Comparison of ENCODE assay signal across 25 mouse cellular contexts in the genomic region with DNA sequence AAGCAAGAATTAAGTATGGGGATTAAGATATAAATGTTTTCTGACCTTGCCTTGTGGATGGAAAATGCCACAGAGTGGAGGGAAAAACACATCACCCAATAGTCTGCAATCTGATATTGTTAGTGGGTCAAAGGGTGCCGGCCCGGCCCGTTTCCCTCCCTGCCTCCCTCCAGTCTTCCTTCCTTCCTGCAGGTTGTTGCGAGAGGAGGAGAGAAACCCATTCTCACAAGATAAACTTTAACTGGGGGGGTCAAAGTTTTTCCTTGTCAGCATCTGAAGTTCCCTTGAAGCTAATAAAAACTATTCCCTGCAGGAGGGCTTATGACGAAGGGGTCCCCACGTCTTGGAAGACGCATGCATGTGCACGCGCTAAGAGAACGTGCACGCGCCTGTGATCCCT. TPM values are rescaled to one million over a fixed set of nuclear protein-coding genes. Genes with fewer than 3 reads are reported as not detected.
DNase-seq lines count a peak whose midpoint lies in the region; ATAC-seq lines count a peak whose summit lies in the region.
"Had no signal": no experiment of that assay in that cellular context is flagged by ENCODE, and none has a peak within 500 bp of the region (broad histone marks: within the 10 kb centered on the region; RNA-seq: fewer than 3 reads in every experiment).

No protein-coding gene starts in this region.

- H3K4me2 ChIP-seq in heart, embryonic 14.5 days (ENCODE audit: low read length), result no peak overlapping the region
- no peak overlapping the region for H3K4me2 ChIP-seq in lung, embryonic 15.5 days
- no peak overlapping the region for H3K4me2 ChIP-seq in hindbrain, embryonic 13.5 days
- H3K4me2 ChIP-seq: embryonic facial prominence, embryonic 13.5 days; forebrain, embryonic 15.5 days; hindbrain, embryonic 12.5 days; limb, embryonic 13.5 days; liver, embryonic 11.5 days; midbrain, embryonic 12.5 days; neural tube, embryonic 13.5 days had no signal

- H3K9me3 ChIP-seq in heart, embryonic 14.5 days (ENCODE audit: control insufficient read depth, low read length), result no peaks in the 10 kb centered on the region
- H3K9me3 ChIP-seq in lung, embryonic 15.5 days, result no peaks in the 10 kb centered on the region
- no peaks in the 10 kb centered on the region for H3K9me3 ChIP-seq in hindbrain, embryonic 13.5 days
- H3K9me3 ChIP-seq: embryonic facial prominence, embryonic 13.5 days; forebrain, embryonic 10.5 days; forebrain, embryonic 15.5 days; hindbrain, embryonic 12.5 days; limb, embryonic 13.5 days; megakaryocyte, embryonic 14.5 days; midbrain, embryonic 12.5 days; neural tube, embryonic 13.5 days had no signal

- H3K9ac ChIP-seq in heart, embryonic 14.5 days (ENCODE audit: low read length), result no peak overlapping the region
- H3K9ac ChIP-seq in lung, embryonic 15.5 days, result no peak overlapping the region
- no peak overlapping the region for H3K9ac ChIP-seq in hindbrain, embryonic 13.5 days
- H3K9ac ChIP-seq: embryonic facial prominence, embryonic 13.5 days; forebrain, embryonic 15.5 days; hindbrain, embryonic 12.5 days; limb, embryonic 13.5 days; midbrain, embryonic 12.5 days; neural tube, embryonic 13.5 days had no signal

- ATAC-seq in heart, embryonic 14.5 days (ENCODE audit: insufficient number of reproducible peaks, insufficient read depth, low FRiP score, low read depth), result no peak
- ATAC-seq in lung, embryonic 15.5 days (ENCODE audit: borderline replicate concordance, extremely low read depth, low FRiP score, low TSS enrichment), result no peak
- no peak for ATAC-seq in hindbrain, embryonic 13.5 days (ENCODE audit: low FRiP score)
- ATAC-seq: forebrain, embryonic 15.5 days had no signal

- H3K36me3 ChIP-seq in heart, embryonic 14.5 days (ENCODE audit: control insufficient read depth, insufficient read depth, low read length), result no peaks in the 10 kb centered on the region
- H3K36me3 ChIP-seq in lung, embryonic 15.5 days, result no peaks in the 10 kb centered on the region
- H3K36me3 ChIP-seq in hindbrain, embryonic 13.5 days, result no peaks in the 10 kb centered on the region
- H3K36me3 ChIP-seq: embryonic facial prominence, embryonic 13.5 days; forebrain, embryonic 10.5 days; forebrain, embryonic 15.5 days; hindbrain, embryonic 12.5 days; limb, embryonic 13.5 days; midbrain, embryonic 12.5 days; neural tube, embryonic 13.5 days had no signal

- peak overlapping the region; percentile 30 to 66; a peak in 2 of 4 replicates for H3K27ac ChIP-seq in heart, embryonic 14.5 days (replicated peaks in 1 of 2; ENCODE audit: control insufficient read depth in 1 of 2, insufficient read depth in 1 of 2, low read depth in 2 of 2, low read length in 2 of 2)
- peak overlapping the region; percentile 59 for H3K27ac ChIP-seq in lung, embryonic 15.5 days
- no peak overlapping the region for H3K27ac ChIP-seq in hindbrain, embryonic 13.5 days
- H3K27ac ChIP-seq: embryonic facial prominence, embryonic 13.5 days; forebrain, embryonic 10.5 days; forebrain, embryonic 15.5 days; hindbrain, embryonic 12.5 days; layer of hippocampus, adult 2 months; limb, embryonic 13.5 days; midbrain, embryonic 12.5 days; neural tube, embryonic 13.5 days had no signal

- no peaks in the 10 kb centered on the region for H3K27me3 ChIP-seq in heart, embryonic 14.5 days (ENCODE audit: control insufficient read depth, insufficient read depth, low read length)
- no peaks in the 10 kb centered on the region for H3K27me3 ChIP-seq in lung, embryonic 15.5 days
- H3K27me3 ChIP-seq in hindbrain, embryonic 13.5 days, result no peaks in the 10 kb centered on the region
- H3K27me3 ChIP-seq: embryonic facial prominence, embryonic 13.5 days; forebrain, embryonic 15.5 days; limb, embryonic 13.5 days; midbrain, embryonic 12.5 days; neural tube, embryonic 13.5 days had no signal

- intact Hi-C loops in heart, postnatal 10 days (cut with DNase I), result no loop called here

- H3K4me1 ChIP-seq in heart, embryonic 14.5 days (ENCODE audit: control insufficient read depth in 2 of 2, insufficient read depth in 2 of 2, low read length in 2 of 2), result peaks cover 33 to 37% of the 10 kb centered on the region in 2 experiments
- H3K4me1 ChIP-seq in lung, embryonic 15.5 days, result peaks cover 39% of the 10 kb centered on the region
- H3K4me1 ChIP-seq in hindbrain, embryonic 13.5 days (replicated peaks), result peaks cover 2% of the 10 kb centered on the region
- H3K4me1 ChIP-seq: embryonic facial prominence, embryonic 13.5 days; forebrain, embryonic 15.5 days; hindbrain, embryonic 12.5 days; midbrain, embryonic 12.5 days had no signal

- DNase-seq in heart, postnatal 10 days, result no peak
- DNase-seq in kidney, adult 11 months, result peak; percentile 37
- no peak for DNase-seq in kidney, postnatal 4 days
- DNase-seq in lung, postnatal 36 days, result no peak
- DNase-seq: adrenal gland, postnatal 25 days; B cell, adult 2 months; cerebellum, adult 11-12 months; cerebellum, adult 9-11 months; gastrocnemius, postnatal 25 days; lung, postnatal 4 days; thymus, adult 2 months; thymus, postnatal 36 days had no signal

- H3K4me3 ChIP-seq in heart, embryonic 14.5 days (ENCODE audit: control insufficient read depth in 1 of 2, insufficient read depth in 1 of 2, low read depth in 1 of 2, low read length in 2 of 2), result no peak overlapping the region
- H3K4me3 ChIP-seq in lung, embryonic 15.5 days, result no peak overlapping the region
- no peak overlapping the region for H3K4me3 ChIP-seq in hindbrain, embryonic 13.5 days
- H3K4me3 ChIP-seq: embryonic facial prominence, embryonic 13.5 days; forebrain, embryonic 10.5 days; forebrain, embryonic 15.5 days; hindbrain, embryonic 12.5 days; layer of hippocampus, adult 2 months; limb, embryonic 13.5 days; megakaryocyte, embryonic 14.5 days; midbrain, embryonic 12.5 days; neural tube, embryonic 13.5 days had no signal

- WGBS in heart, embryonic 14.5 days, result 81% methylated on average over 12 of the region's 12 CpGs
- WGBS in lung, embryonic 15.5 days, result 76% methylated on average over 12 of the region's 12 CpGs
- 91% methylated on average over 12 of the region's 12 CpGs for WGBS in hindbrain, embryonic 13.5 days

RNA-seq across cellular contexts. Expression of a gene that starts 8.5 kb away (rescaled TPM):
- 9.4 and 9.5 TPM in 2 replicates for polyA plus RNA-seq in heart, embryonic 14.5 days (2014; fragmentation: Nextera tagmentation; extraction: Ambion mirVana)
- total RNA-seq in heart, postnatal 10 days (2021), result 10 to 100 TPM; 17.0 to 17.5 TPM
- polyA plus RNA-seq in lung, embryonic 15.5 days (2015; fragmentation: Nextera tagmentation; extraction: Ambion mirVana), result 9.6 and 10.0 TPM in 2 replicates
- 6.2 and 8.1 TPM in 2 replicates for polyA plus RNA-seq in hindbrain, embryonic 13.5 days (2015; fragmentation: Nextera tagmentation; extraction: Ambion mirVana)
